In genomic region chr11:82907651-82908607, GRCm38 (mm10) we compare ENCODE assay signal across 1 mouse cellular context.
TF ChIP-seq lines count a peak whose summit lies in the region.

TSS of gene Nle1 (minus strand) at chr11:82908411.

TF ChIP-seq in CH12.LX, 34 proteins besides CTCF, POLR2A, EP300 and RAD21 (continued from another document):
- peak; percentile 97 for TF ChIP-seq TCF12 (IDR thresholded peaks at IDR 0.05; ENCODE audit: low read depth, low read length)
- TF ChIP-seq CHD2 (IDR thresholded peaks at IDR 0.05; ENCODE audit: low read length) = peak; percentile 41
- no peak for TF ChIP-seq ZKSCAN1 (IDR thresholded peaks at IDR 0.05; ENCODE audit: borderline replicate concordance, low read depth, low read length)
- TF ChIP-seq GABPA (IDR thresholded peaks at IDR 0.05; ENCODE audit: insufficient replicate concordance, low read depth, low read length) = peak; percentile 97
- TF ChIP-seq POLR2AphosphoS2 (IDR thresholded peaks at IDR 0.05; ENCODE audit: low read depth, low read length) = peak; percentile 34; the same call in 1 of the 2 replicates
- peak; percentile 73 for TF ChIP-seq USF1 (IDR thresholded peaks at IDR 0.05; ENCODE audit: low read depth, low read length)
- peak; percentile 49 for TF ChIP-seq SMC3 (IDR thresholded peaks at IDR 0.05; ENCODE audit: low read depth, low read length)
- peak; percentile 100 for TF ChIP-seq MXI1 (IDR thresholded peaks at IDR 0.05; ENCODE audit: low read depth, low read length)
- TF ChIP-seq HCFC1 (IDR thresholded peaks at IDR 0.05; ENCODE audit: low read depth, low read length) = peak; percentile 86
- TF ChIP-seq RCOR1 (conservative IDR thresholded peaks at IDR 0.05; ENCODE audit: low read depth, low read length) = no peak
- peak; percentile 94 for TF ChIP-seq TBP (conservative IDR thresholded peaks at IDR 0.05; ENCODE audit: low read depth, low read length)
- peak; percentile 40; the same call in 1 of the 2 replicates for TF ChIP-seq BHLHE40 (IDR thresholded peaks at IDR 0.05; ENCODE audit: low read depth, low read length)
- TF ChIP-seq ELF1 (IDR thresholded peaks at IDR 0.05; ENCODE audit: low read depth, low read length) = peak; percentile 76
- TF ChIP-seq CHD1 (IDR thresholded peaks at IDR 0.05; ENCODE audit: low read depth, low read length) = no peak
- peak; percentile 78; the same call in 1 of the 2 replicates for TF ChIP-seq MEF2A (IDR thresholded peaks at IDR 0.05; ENCODE audit: borderline replicate concordance, low read depth, low read length)
- peak; percentile 96 for TF ChIP-seq SIN3A (IDR thresholded peaks at IDR 0.05; ENCODE audit: low read length)
TF ChIP-seq in CH12.LX: peak in this region for 20.
